Mouse (Mus musculus) right cerebral cortex, postnatal 14 days (tissue): ENCODE measurements around the gene Erich6b.

Experiments
- DNase-seq: peaks from one replicate; pipeline ENCODE4 v3.0.0; 2022

The Erich6b gene

GRCm38 (mm10) chr14:75642080-75642479 is at the start of gene Erich6b:
Erich6b (plus strand) TSS chr14:75642259.
- no peak for DNase-seq

GRCm38 (mm10) chr14:75592978-75593377 is 49.1 kb upstream of the Erich6b start, which contains the start of gene Spert:
Spert (minus strand) TSS chr14:75593116.
- DNase-seq, result no peak

GRCm38 (mm10) chr14:75609176-75609575 is 32.9 kb upstream of the Erich6b start:
- no peak for DNase-seq

GRCm38 (mm10) chr14:75616375-75616774 is 25.7 kb upstream of the Erich6b start:
- no peak for DNase-seq

- no peak for DNase-seq
Measured at GRCm38 (mm10) chr14:75622984-75623383, 19.1 kb upstream of the Erich6b start.

- no peak for DNase-seq
Measured at GRCm38 (mm10) chr14:75628870-75629269, 13.2 kb upstream of the Erich6b start.

- DNase-seq, result peak; percentile 29
Measured at GRCm38 (mm10) chr14:75635350-75635749, 6.7 kb upstream of the Erich6b start.

GRCm38 (mm10) chr14:75636107-75636506 is 6.0 kb upstream of the Erich6b start:
- DNase-seq, result no peak

- DNase-seq, result no peak
Measured at GRCm38 (mm10) chr14:75637641-75638040, 4.4 kb upstream of the Erich6b start.

GRCm38 (mm10) chr14:75640846-75641245 is 1.2 kb upstream of the Erich6b start:
- no peak for DNase-seq

GRCm38 (mm10) chr14:75641369-75641768 is 690 bp upstream of the Erich6b start:
- DNase-seq, result peak; percentile 53

GRCm38 (mm10) chr14:75645461-75645860 is 3.4 kb downstream of the Erich6b start:
- DNase-seq, result no peak

GRCm38 (mm10) chr14:75646060-75646459 is 4.0 kb downstream of the Erich6b start:
- no peak for DNase-seq

GRCm38 (mm10) chr14:75646968-75647829 is 5.1 kb downstream of the Erich6b start:
- DNase-seq, result no peak

GRCm38 (mm10) chr14:75660936-75661335 is 18.9 kb downstream of the Erich6b start:
- peak; percentile 38 for DNase-seq

- DNase-seq, result no peak
Measured at GRCm38 (mm10) chr14:75661548-75661947, 19.5 kb downstream of the Erich6b start.

- DNase-seq, result no peak
Measured at GRCm38 (mm10) chr14:75665430-75666180, 23.5 kb downstream of the Erich6b start.

GRCm38 (mm10) chr14:75669085-75669645 is 27.1 kb downstream of the Erich6b start:
- no peak for DNase-seq

- no peak for DNase-seq
Measured at GRCm38 (mm10) chr14:75676316-75676715, 34.3 kb downstream of the Erich6b start.

GRCm38 (mm10) chr14:75690428-75690827 is 48.4 kb downstream of the Erich6b start:
- DNase-seq, result no peak

- DNase-seq, result no peak
Measured at GRCm38 (mm10) chr14:75696096-75696495, 54.0 kb downstream of the Erich6b start.

- DNase-seq, result no peak
Measured at GRCm38 (mm10) chr14:75697928-75698327, 55.9 kb downstream of the Erich6b start.

- DNase-seq, result no peak
Measured at GRCm38 (mm10) chr14:75706647-75707046, 64.6 kb downstream of the Erich6b start.

GRCm38 (mm10) chr14:75707771-75708170 is 65.7 kb downstream of the Erich6b start:
- DNase-seq, result no peak
